Mouse (Mus musculus) lung, adult 18-20 months (tissue): ENCODE measurements around the gene Olfr1368.
"Not testable (repeated sequence)": the region's sequence is repeated elsewhere in the genome, so short reads cannot be mapped to it uniquely, and the experiment has no call there.

Source experiments
- DNase-seq, 2 experiments: peaks; one replicate each; pipeline ENCODE4 v3.0.0; 2022; ENCODE audit warnings: mixed read lengths in 2 of 2

The Olfr1368 gene

GRCm38 (mm10) chr13:21166936-21167909, 21.6 kb upstream of the Olfr1368 start:
- peak; percentile 76 to 81 for DNase-seq

DNA sequence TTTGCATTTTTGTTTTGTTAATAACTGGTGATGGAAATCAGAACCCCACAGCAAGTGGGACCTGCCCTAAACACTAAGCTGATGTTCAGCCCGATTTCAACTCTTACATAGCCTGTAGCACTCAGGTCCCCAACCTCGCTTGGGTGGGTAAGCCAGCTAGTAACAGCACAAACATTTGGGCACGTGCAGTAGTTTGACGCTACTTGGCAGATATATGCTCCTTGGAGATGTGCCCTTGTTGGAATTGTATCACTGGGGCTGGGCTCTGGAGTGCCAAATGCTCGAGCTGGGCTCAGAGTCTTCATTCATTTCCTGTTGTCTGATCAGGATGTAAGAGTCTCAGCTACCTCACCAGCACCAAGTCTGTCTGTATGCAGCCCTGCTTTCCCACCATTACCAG, 16.9 kb upstream of the Olfr1368 start:
- no peak for DNase-seq

DNA sequence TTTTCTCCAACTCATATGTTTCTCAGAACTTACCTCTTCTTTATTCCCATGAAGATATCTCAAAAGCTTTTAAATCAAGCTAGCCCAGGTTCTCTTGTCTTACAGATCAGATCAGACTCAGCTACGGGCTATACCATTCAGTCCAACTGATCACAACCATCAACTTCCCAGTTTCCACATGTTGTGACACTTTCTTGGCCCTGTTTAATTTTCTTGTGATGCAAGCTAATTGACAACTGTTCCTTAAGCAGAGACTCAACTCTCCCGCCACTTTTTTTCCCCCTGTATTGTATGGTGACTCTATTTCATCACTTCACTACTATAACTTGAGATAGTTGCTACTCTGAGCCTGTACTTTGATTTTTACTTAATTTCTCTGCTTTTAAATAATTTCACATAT, 15.9 kb upstream of the Olfr1368 start:
- DNase-seq = no peak

DNA sequence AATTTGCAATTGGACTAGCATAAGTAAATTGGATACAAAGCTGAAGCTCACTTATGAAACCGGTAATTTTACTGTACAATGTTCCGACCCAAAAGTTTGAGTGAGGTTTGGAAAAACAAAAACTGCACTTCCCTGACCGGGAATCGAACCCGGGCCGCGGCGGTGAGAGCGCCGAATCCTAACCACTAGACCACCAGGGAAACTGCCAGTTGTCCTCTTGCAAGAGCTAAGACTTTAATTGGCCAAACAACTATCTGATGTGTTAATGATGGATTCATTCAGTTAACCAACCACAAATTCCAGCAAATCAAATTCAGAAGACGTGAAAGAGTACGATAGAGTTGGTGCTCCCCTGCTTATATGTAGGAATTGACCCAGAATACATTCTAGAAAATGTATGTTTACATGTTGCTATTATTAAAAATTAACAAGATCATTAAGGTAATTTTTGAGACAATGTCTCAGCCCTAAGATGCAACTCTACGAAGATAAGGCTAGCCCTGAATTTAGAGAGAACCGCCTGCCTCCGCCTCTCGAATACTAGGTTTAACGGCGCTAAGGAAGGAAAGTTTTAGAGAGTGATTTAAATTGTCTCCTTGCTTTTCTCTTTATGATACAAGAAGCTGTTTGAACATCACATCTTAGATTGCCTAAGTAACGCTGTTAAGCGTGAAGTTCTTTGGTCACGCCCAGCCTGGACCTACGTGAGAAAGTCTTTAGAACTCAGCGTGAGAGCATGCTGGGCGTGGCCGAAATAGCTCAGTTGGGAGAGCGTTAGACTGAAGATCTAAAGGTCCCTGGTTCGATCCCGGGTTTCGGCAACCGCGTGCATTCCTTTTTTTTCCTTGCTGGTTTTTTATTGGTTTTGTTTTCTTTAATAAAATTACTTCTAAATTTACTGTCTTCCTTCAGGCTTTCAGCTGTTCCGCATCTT, 15.3 kb upstream of the Olfr1368 start:
- peak; percentile 89 to 91 for DNase-seq

DNA sequence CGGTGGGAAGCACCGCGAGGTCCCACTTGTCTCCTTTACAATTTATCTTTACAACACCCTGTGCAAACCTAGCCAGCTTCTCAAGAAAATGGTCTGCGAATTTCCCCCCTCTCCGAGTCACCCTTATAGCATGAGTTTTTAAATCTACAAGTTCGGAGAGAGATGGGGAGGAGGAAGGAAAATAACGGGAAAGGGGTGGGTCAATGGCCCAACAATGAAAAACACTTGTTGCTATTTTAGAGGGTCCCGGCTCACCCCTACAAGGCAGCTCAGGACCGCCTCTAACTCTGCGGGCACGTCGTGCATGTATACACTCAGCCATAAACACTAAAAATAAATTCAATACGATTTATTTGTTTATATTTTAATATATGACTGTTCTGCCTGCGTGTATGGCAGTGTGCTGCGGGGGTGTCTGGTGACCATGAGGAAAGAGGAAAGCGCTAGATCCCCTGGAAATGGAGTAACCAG, 14.4 kb upstream of the Olfr1368 start:
- no peak for DNase-seq

DNA sequence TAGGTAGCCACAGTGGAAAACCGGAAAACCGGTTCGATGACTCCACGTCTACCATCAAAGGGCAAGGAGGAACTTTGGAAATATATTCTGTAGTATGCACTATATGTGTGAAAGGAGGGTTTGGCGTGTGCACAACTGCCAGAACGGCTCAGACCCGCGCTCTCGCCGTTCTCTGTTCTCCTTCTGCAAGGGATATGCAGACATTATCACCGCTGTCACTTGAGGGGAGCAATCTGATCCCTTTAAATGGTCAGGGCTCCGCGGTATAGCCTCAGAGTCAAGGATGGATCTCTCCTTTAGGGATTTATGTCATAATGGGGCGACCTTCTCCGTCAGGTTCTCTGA, 13.8 kb upstream of the Olfr1368 start:
- no peak for DNase-seq

DNA sequence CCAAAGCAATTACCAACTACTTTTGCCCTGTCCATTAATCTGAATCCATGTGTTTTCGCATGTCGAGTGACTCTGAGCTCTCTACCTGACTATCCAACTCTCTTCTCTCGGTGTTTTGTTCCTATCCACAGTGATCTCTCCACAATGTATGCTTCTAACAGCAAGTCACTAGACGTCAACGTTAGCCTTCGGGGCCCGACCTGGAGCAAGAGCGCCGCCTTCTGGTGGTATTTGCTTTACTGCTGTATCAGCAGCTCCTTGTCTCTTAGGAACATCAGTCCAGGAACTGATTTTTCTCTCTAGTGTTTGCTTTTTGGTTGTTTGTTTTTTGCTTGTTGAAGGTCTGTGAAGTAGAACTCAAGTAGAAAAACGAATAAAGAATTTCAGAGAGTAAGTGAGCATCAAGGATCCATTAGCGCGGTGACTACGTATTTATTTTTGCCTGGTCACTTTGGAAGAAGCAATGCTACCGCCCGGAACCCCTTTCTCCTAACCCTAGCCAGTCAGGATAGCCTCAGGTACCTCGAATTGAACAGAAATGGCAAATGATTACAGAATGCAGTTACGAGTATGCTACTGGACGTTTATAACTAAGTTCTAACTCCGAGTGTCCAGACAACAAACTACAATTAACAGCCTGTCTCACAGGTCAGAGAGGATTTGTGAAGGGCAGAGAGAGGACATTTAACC, 13.3 kb upstream of the Olfr1368 start:
- peak; percentile 89 to 91 for DNase-seq

- no peak for DNase-seq
Measured at GRCm38 (mm10) chr13:21158071-21158470, 12.4 kb upstream of the Olfr1368 start.

GRCm38 (mm10) chr13:21155888-21156287, 10.2 kb upstream of the Olfr1368 start:
- DNase-seq = no peak

GRCm38 (mm10) chr13:21142421-21142820, 3.2 kb downstream of the Olfr1368 start:
- no peak for DNase-seq

DNA sequence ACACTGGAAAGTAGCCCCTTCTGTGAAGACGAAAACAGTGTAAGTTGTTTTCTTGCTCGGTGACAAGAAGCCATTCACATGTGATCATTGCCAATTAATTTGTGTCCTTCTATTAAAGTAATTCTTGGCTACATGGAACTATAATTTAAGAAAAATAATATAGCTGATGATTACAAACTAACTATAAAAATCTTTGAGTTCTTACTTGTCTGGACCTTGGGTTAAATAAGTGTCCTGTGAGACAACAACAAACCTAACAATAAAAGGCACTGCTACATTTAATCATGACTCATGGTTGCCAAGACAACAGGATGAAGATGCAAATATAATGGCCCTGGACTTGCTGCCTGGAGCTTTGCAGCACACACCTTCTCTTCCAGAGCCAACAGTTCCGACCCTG, 16.3 kb downstream of the Olfr1368 start, which contains the start of gene Olfr263:
Olfr263 (plus strand) TSS at position 301 of the 400 bp plus-strand sequence.
- DNase-seq = not testable (repeated sequence)

GRCm38 (mm10) chr13:21114121-21114520, 31.5 kb downstream of the Olfr1368 start:
- DNase-seq = no peak

DNA sequence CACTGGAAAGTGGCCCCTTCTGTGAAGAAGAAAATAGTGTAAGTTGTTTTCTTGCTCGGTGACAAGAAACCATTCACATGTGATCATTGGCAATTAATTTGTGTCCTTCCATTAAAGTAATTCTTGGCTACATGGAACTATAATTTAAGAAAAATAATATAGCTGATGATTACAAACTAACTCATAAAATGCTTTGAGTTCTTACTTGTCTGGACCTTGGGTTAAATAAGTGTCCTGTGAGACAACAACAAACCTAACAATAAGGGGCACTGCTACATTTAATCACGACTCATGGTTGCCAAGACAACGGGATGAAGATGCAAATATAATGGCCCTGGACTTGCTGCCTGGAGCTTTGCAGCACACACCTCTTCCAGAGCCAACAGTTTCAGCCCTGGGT, 34.5 kb downstream of the Olfr1368 start, which contains the start of gene Olfr1369-ps1:
Olfr1369-ps1 (plus strand) TSS at position 301 of the 400 bp plus-strand sequence.
- not testable (repeated sequence) for DNase-seq

DNA sequence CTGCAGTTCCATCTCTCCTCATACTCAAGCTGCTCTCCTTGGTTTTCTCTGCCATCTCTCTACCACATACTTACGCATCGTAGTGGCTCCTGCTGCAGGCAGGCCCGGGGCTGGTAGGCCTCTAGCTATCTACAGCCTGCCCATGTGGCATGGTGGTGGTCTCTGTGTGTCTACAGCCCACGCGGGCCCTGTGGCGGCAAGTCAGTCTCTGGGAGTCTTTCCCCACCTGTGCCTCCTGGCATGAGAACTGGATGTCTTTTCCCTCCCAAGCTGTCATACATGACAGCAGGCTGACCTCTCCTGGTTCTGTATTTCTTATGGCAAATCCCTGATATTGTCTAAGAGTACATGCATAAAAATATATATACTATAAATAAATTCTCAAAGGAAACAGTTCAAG, 35.2 kb downstream of the Olfr1368 start:
- no peak for DNase-seq

DNA sequence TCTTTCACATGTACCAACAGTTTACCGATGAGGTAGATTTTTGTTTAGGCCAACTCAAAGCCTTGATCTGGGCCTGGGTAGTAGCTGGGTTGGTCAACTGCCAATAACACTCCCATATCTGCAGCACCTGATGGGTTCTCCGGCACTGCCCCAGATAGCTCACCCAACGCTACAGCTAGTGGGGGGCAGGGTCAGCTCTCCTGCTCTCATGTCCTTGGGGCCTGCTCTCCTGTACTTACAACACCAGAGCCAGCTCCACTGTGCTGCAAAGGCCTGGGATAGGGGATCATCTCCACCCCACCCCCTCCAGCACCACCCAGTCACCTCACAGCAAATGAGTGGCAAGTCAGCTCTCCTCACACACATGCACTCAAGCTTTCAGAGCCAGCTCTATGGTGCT, 35.9 kb downstream of the Olfr1368 start:
- DNase-seq = no peak
